Mouse (Mus musculus) liver, embryonic 12.5 days (tissue): Measurements from ENCODE around the gene Mst1. TPM values are rescaled to one million over a fixed set of nuclear protein-coding genes. Genes with fewer than 3 reads are reported as not detected.
A peak's percentile ranks its signal among the peaks of the same experiment; 100 is the strongest.

Experiments
- ATAC-seq: fragments of 200-750 bp; cut with Nextera tagmentation; 2 replicates; pipeline ENCODE4 v1.8.0; 2017; ENCODE audit warnings: moderate number of reproducible peaks, mild to moderate bottlenecking, moderate library complexity
- H3K27ac ChIP-seq: fragments of 300-500 bp; sonication (generic); 2 replicates; pipeline ENCODE4 v1.5.1; 2016; ENCODE audit warnings: mild to moderate bottlenecking
- H3K27me3 ChIP-seq: fragments of 300-500 bp; sonication (generic); replicated peaks from 2 replicates; pipeline ENCODE4 v1.6.1; 2016; ENCODE audit warnings: mild to moderate bottlenecking, moderate library complexity
- H3K36me3 ChIP-seq: fragments of 300-500 bp; sonication (generic); 2 replicates; pipeline ENCODE4 v1.6.1; 2016; ENCODE audit warnings: mild to moderate bottlenecking, moderate library complexity
- H3K4me1 ChIP-seq: fragments of 300-500 bp; sonication (generic); 2 replicates; pipeline ENCODE4 v1.6.1; 2016
- H3K4me2 ChIP-seq: fragments of 300-500 bp; sonication (generic); 2 replicates; pipeline ENCODE4 v1.6.1; 2016; ENCODE audit warnings: mild to moderate bottlenecking, moderate library complexity
- H3K4me3 ChIP-seq: fragments of 300-500 bp; sonication (generic); 2 replicates; pipeline ENCODE4 v1.5.1; 2016; ENCODE audit warnings: mild to moderate bottlenecking, moderate library complexity
- H3K9ac ChIP-seq: fragments of 300-500 bp; sonication (generic); 2 replicates; pipeline ENCODE4 v1.6.1; 2016; ENCODE audit warnings: mild to moderate bottlenecking, moderate library complexity
- H3K9me3 ChIP-seq: fragments of 300-500 bp; sonication (generic); replicated peaks from 2 replicates; pipeline ENCODE4 v1.6.1; 2016; ENCODE audit warnings: mild to moderate bottlenecking, moderate library complexity
- WGBS: fragments of 180-500 bp; shearing (Covaris S2); methylation state at CpG from one replicate; pipeline ENCODE4 v1.1.7; 2016; ENCODE audit not compliant: insufficient replicate concordance; 5-methylcytosine and 5-hydroxymethylcytosine counted together
- polyA plus RNA-seq: library from polyadenylated mRNA; unstranded; fragments of >200 nt; fragmentation: Nextera tagmentation; extraction: Ambion mirVana; gene quantifications from 2 replicates; pipeline ENCODE4 v1.2.1, GENCODE M21; 2016

The Mst1 gene
- polyA plus RNA-seq, 1 experiment from 2014 or later = 15.7 TPM

GRCm38 (mm10) chr9:108063361-108063760 lies 16.9 kb upstream of the Mst1 start:
- H3K27me3 ChIP-seq = no peaks in the 10 kb centered on the region
- no peak overlapping the region for H3K4me3 ChIP-seq
- WGBS = 69% methylated on average over 12 of the region's 12 CpGs
- 0 out of 2 replicates have a peak overlapping the region, but pooled peaks have one; percentile 9 for H3K27ac ChIP-seq
- H3K4me1 ChIP-seq = peaks cover 54% of the 10 kb centered on the region
- H3K4me2 ChIP-seq = no peak overlapping the region
- H3K36me3 ChIP-seq = peaks cover 100% of the 10 kb centered on the region
- H3K9ac ChIP-seq = no peak overlapping the region
- no peak for ATAC-seq
- no peaks in the 10 kb centered on the region for H3K9me3 ChIP-seq

DNA sequence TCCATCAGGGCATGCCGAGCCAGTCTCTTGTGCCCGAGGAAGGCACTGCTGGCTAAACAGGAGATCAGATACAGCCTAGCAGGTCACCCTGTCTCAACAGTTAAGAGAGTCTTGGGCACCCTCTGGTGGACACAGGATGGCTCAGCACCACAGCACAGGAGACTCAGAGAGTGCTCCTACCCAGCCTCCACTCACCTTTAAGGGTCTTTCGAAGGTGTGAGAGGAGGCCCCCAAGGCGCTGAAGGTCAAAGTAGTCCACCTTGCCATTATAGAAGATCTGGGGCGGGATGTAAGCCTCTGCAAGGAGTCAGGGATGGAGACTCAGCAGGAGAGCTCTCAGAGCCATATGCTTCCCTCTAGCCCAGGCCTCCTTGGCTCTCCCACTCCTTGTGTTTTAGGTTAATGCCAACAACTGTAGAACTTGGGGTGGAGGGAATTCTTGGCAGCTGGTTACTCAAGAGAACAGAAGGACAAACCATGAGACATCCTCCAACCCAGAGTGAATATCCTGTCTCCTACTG lies 14.7 kb upstream of the Mst1 start:
- Histone ChIP-seq H3K27ac (peak overlapping the region; percentile 23; the same call in 1 of the 2 replicates), H3K9me3 (no peaks in the 10 kb centered on the region), H3K9ac (no peak overlapping the region), H3K36me3 (peaks cover 100% of the 10 kb centered on the region), H3K4me3 (no peak overlapping the region), H3K27me3 (no peaks in the 10 kb centered on the region), H3K4me1 (peaks cover 54% of the 10 kb centered on the region), H3K4me2 (no peak overlapping the region)
- ATAC-seq = peak; percentile 59
- WGBS = 35% methylated on average over 5 of the region's 5 CpGs

- WGBS = 87% methylated on average over 7 of the region's 7 CpGs
- H3K9me3 ChIP-seq = no peaks in the 10 kb centered on the region
- ATAC-seq = no peak
- H3K4me1 ChIP-seq = peaks cover 46% of the 10 kb centered on the region
- H3K27me3 ChIP-seq = no peaks in the 10 kb centered on the region
- H3K4me2 ChIP-seq = no peak overlapping the region
- no peak overlapping the region for H3K9ac ChIP-seq
- no peak overlapping the region for H3K27ac ChIP-seq
- no peak overlapping the region for H3K4me3 ChIP-seq
- H3K36me3 ChIP-seq = peaks cover 100% of the 10 kb centered on the region
These were observed 13.0 kb upstream of the Mst1 start for GRCm38 (mm10) chr9:108067199-108067598.

GRCm38 (mm10) chr9:108067900-108068299 lies 12.3 kb upstream of the Mst1 start:
- H3K9ac ChIP-seq = no peak overlapping the region

DNA sequence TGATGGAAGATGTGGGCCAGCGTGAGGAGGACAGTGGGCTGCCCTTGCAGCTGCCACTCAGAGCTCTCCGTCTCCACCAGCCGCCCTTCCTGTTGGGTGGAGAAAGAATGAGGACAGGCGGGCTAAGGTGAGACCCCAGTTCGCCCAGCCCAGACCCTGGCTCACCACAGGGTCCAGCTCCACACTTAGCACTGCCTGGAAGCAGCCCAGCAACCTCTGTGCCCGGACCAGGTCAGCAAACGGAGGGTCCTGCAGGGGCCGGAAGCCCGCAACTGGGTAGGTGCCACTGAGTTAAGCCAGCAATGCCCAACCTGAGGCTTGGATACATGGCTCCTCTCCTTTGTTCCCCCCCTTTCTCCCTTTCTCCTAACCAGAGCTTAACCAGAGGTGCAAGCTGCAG lies 11.2 kb upstream of the Mst1 start:
- H3K4me1 ChIP-seq = peaks cover 47% of the 10 kb centered on the region
- 91% methylated on average over 9 of the region's 9 CpGs for WGBS
- ATAC-seq = no peak
- peaks cover 100% of the 10 kb centered on the region for H3K36me3 ChIP-seq
- H3K4me2 ChIP-seq = no peak overlapping the region
- no peaks in the 10 kb centered on the region for H3K27me3 ChIP-seq
- no peaks in the 10 kb centered on the region for H3K9me3 ChIP-seq
- peak overlapping the region; percentile 22; the same call in 1 of the 2 replicates for H3K27ac ChIP-seq
- no peak overlapping the region for H3K4me3 ChIP-seq
- H3K9ac ChIP-seq = no peak overlapping the region

More at GRCm38 (mm10) chr9:108067900-108068299, 12.3 kb upstream of the Mst1 start:
- Histone ChIP-seq H3K27me3 (no peaks in the 10 kb centered on the region), H3K4me2 (no peak overlapping the region), H3K4me3 (no peak overlapping the region), H3K9me3 (no peaks in the 10 kb centered on the region), H3K27ac (peak overlapping the region; percentile 68; the same call in 1 of the 2 replicates), H3K36me3 (peaks cover 100% of the 10 kb centered on the region), H3K4me1 (peaks cover 47% of the 10 kb centered on the region)
- 21% methylated on average over 8 of the region's 8 CpGs for WGBS
- ATAC-seq = no peak

DNA sequence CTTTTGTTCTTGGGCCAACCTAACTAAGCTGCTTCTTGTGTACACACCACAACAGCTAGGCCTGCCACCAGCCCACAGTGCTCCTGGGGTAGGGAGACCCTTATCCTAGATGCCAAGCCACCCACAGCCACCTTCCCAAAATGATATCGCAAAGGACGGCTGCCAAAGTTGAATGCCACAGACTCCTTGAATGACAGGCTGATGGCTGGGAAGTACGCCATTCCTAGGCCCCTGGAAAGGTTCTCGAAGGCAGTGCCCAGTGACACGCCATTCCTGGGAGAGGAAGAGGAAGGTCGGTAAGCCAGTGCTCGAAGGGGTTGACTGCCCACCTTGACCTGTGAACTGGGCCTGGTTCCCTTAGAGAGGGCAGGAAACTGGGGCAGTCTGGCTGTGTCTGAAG lies 10.7 kb upstream of the Mst1 start:
- no peak overlapping the region for H3K4me3 ChIP-seq
- H3K27ac ChIP-seq = no peak overlapping the region
- no peak overlapping the region for H3K9ac ChIP-seq
- H3K4me1 ChIP-seq = peaks cover 51% of the 10 kb centered on the region
- no peaks in the 10 kb centered on the region for H3K27me3 ChIP-seq
- H3K4me2 ChIP-seq = no peak overlapping the region
- WGBS = 87% methylated on average over 7 of the region's 7 CpGs
- no peak for ATAC-seq
- no peaks in the 10 kb centered on the region for H3K9me3 ChIP-seq
- H3K36me3 ChIP-seq = peaks cover 100% of the 10 kb centered on the region

GRCm38 (mm10) chr9:108071801-108072200 lies 8.4 kb upstream of the Mst1 start:
- Histone ChIP-seq H3K4me1 (peaks cover 62% of the 10 kb centered on the region), H3K4me3 (no peak overlapping the region), H3K4me2 (no peak overlapping the region), H3K36me3 (peaks cover 99% of the 10 kb centered on the region), H3K27ac (no peak overlapping the region), H3K9ac (no peak overlapping the region), H3K27me3 (no peaks in the 10 kb centered on the region), H3K9me3 (no peaks in the 10 kb centered on the region)
- no peak for ATAC-seq
- WGBS = 86% methylated on average over 4 of the region's 4 CpGs

- no peaks in the 10 kb centered on the region for H3K27me3 ChIP-seq
- H3K27ac ChIP-seq = no peak overlapping the region
- 76% methylated on average over 9 of the region's 9 CpGs for whole genome bisulfite sequencing
- H3K9me3 ChIP-seq = no peaks in the 10 kb centered on the region
- peak overlapping the region; percentile 22; the same call in 1 of the 2 replicates for H3K9ac ChIP-seq
- peaks cover 99% of the 10 kb centered on the region for H3K36me3 ChIP-seq
- H3K4me3 ChIP-seq = no peak overlapping the region
- H3K4me1 ChIP-seq = peaks cover 66% of the 10 kb centered on the region
- ATAC-seq = no peak
- H3K4me2 ChIP-seq = no peak overlapping the region
These were observed 7.7 kb upstream of the Mst1 start for GRCm38 (mm10) chr9:108072481-108072924.

DNA sequence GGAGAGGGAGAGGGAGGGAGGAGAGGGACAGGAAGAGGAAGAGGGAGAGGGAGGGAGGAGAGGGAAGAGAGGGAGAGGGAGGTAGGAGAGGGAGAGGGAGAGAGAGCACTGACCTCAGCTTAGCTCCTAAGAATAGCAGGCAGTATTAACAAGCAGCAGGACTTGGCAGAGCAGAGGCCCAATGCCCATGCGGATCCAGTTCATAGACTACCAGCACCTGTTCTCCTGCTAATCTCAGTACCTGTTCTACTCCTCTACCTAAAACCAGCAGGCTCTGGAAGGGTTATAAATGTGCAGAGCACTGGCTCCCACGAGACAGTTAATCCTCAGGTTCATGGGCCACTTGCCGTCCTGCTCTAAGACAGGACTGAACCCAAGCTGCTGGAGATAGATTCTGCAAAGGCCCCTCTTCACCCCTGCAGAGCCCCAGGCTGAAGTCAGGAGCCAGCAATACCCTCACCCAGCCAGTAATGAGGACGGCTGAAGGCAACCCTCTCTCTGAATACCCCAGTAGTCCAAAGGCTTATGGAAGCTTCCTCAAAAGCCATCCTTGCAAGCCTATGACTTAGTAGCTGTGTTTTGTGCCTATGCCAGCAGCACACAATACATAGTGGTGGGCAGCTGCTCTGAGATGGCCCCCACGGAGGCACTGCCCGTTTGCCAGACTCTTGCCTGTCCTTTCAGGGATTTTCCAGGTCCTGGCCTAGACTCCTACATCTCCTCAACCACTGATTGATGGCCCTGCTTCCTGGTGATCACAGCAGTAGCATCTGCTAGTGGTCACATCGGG lies 6.9 kb upstream of the Mst1 start:
- 74% methylated on average over 7 of the region's 7 CpGs for WGBS
- Histone ChIP-seq H3K9me3 (no peaks in the 10 kb centered on the region), H3K9ac (no peak overlapping the region; the same call in 1 of the 2 replicates), H3K36me3 (peaks cover 95% of the 10 kb centered on the region), H3K27ac (0 out of 2 replicates have a peak overlapping the region, but pooled peaks have one; percentile 30), H3K27me3 (no peaks in the 10 kb centered on the region), H3K4me2 (no peak overlapping the region), H3K4me3 (no peak overlapping the region), H3K4me1 (peaks cover 67% of the 10 kb centered on the region)
- ATAC-seq = no peak

DNA sequence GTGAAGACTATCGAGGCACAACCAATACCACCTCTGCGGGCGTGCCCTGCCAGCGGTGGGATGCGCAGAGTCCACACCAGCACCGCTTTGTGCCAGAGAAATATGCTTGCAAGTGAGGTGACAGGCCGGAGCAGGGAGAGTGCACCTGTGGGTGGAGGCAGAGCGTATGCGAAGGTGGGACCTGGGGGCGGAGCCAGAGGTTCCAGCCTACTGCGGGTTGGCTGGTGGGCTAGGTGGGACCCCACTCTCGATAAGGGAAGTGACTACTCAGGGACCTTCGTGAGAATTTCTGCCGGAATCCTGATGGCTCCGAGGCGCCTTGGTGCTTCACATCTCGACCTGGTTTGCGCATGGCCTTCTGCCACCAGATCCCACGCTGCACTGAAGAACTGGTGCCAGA lies 2.3 kb downstream of the Mst1 start:
- no peak for ATAC-seq
- H3K4me1 ChIP-seq = peaks cover 95% of the 10 kb centered on the region
- peak overlapping the region; percentile 36 for H3K4me3 ChIP-seq
- WGBS = 8% methylated on average over 19 of the region's 19 CpGs
- H3K4me2 ChIP-seq = peak overlapping the region; percentile 83
- H3K27ac ChIP-seq = peak overlapping the region; percentile 100
- H3K9me3 ChIP-seq = no peaks in the 10 kb centered on the region
- peaks cover 20% of the 10 kb centered on the region for H3K27me3 ChIP-seq
- peaks cover 59% of the 10 kb centered on the region for H3K36me3 ChIP-seq
- peak overlapping the region; percentile 73 for H3K9ac ChIP-seq

GRCm38 (mm10) chr9:108082988-108083431 lies 2.8 kb downstream of the Mst1 start, which contains the start of gene Rnf123:
Rnf123 (minus strand) TSS chr9:108083346.
- Histone ChIP-seq H3K27me3 (peaks cover 20% of the 10 kb centered on the region), H3K9me3 (no peaks in the 10 kb centered on the region), H3K4me3 (peak within 1 kb of the TSS; percentile 36), H3K9ac (peak within 1 kb of the TSS; percentile 73), H3K36me3 (peaks cover 60% of the 10 kb centered on the region), H3K4me2 (peak within 1 kb of the TSS; percentile 83), H3K27ac (peak within 1 kb of the TSS; percentile 100), H3K4me1 (peaks cover 93% of the 10 kb centered on the region)
- peak; percentile 33 for ATAC-seq
- WGBS = 14% methylated on average over 12 of the region's 12 CpGs

DNA sequence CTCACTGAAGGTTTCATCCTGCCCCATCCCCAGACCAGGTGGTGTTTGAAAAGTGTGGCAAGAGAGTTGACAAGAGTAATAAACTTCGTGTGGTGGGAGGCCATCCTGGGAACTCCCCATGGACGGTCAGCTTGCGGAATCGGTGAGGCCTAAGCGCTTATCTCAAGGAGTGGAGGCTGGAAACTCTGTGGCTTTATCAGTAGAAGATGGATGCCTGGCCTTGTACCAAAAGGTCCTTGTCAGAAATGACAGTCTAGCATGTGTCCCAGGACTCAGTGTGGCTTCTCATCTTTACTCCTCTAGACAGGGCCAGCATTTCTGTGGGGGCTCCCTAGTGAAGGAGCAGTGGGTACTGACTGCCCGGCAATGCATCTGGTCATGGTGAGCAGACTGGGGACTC lies 3.3 kb downstream of the Mst1 start:
- Histone ChIP-seq H3K27ac (peak overlapping the region; percentile 100), H3K4me1 (peaks cover 88% of the 10 kb centered on the region), H3K4me2 (peak overlapping the region; percentile 83), H3K27me3 (peaks cover 20% of the 10 kb centered on the region), H3K4me3 (peak overlapping the region; percentile 36), H3K9me3 (no peaks in the 10 kb centered on the region), H3K36me3 (peaks cover 65% of the 10 kb centered on the region), H3K9ac (peak overlapping the region; percentile 73)
- WGBS = 34% methylated on average over 6 of the region's 6 CpGs
- no peak for ATAC-seq
